Mouse (Mus musculus): ENCODE results near the gene Ern2. TPM values are rescaled to one million over a fixed set of nuclear protein-coding genes. Genes with fewer than 3 reads are reported as not detected.

Gene Ern2
- polyA plus RNA-seq, 1 experiment from 2014 or later = 0.08 TPM

GRCm38 (mm10) chr7:122125636-122126035 is 60.4 kb downstream of the Ern2 start:
- Histone ChIP-seq H3K9ac (ENCODE audit: low read length) (no peak overlapping the region), H3K9me3 (ENCODE audit: control insufficient read depth, low read length) (no peaks in the 10 kb centered on the region), H3K4me3 (ENCODE audit: low read depth, low read length) (no peak overlapping the region), H3K27me3 (ENCODE audit: control insufficient read depth, insufficient read depth, low read length) (no peaks in the 10 kb centered on the region), H3K36me3 (ENCODE audit: control insufficient read depth, insufficient read depth, low read length) (peaks cover 9% of the 10 kb centered on the region; the same call in 1 of the 2 replicates), H3K4me2 (ENCODE audit: low read depth) (no peak overlapping the region), H3K4me1 (ENCODE audit: control insufficient read depth, insufficient read depth, low read length) (no peaks in the 10 kb centered on the region), H3K27ac (ENCODE audit: low read depth, low read length) (no peak overlapping the region)
- DNase-seq (ENCODE audit: low spot score) (no peak), ATAC-seq (ENCODE audit: insufficient read depth, low FRiP score, low TSS enrichment) (no peak)
- WGBS = 77% methylated on average over 8 of the region's 8 CpGs

GRCm38 (mm10) chr7:122123518-122123917 is 62.5 kb downstream of the Ern2 start:
- Histone ChIP-seq H3K36me3 (ENCODE audit: control insufficient read depth, insufficient read depth, low read length) (peaks cover 9% of the 10 kb centered on the region; the same call in 1 of the 2 replicates), H3K9me3 (ENCODE audit: control insufficient read depth, low read length) (no peaks in the 10 kb centered on the region), H3K27me3 (ENCODE audit: control insufficient read depth, insufficient read depth, low read length) (no peaks in the 10 kb centered on the region), H3K9ac (ENCODE audit: low read length) (no peak overlapping the region), H3K4me2 (ENCODE audit: low read depth) (no peak overlapping the region), H3K27ac (ENCODE audit: low read depth, low read length) (no peak overlapping the region), H3K4me3 (ENCODE audit: low read depth, low read length) (no peak overlapping the region), H3K4me1 (ENCODE audit: control insufficient read depth, insufficient read depth, low read length) (no peaks in the 10 kb centered on the region)
- ATAC-seq (ENCODE audit: insufficient read depth, low FRiP score, low TSS enrichment) (no peak), DNase-seq (ENCODE audit: low spot score) (no peak)
- 91% methylated on average over 4 of the region's 4 CpGs for WGBS

Other genes starting within 250 kb of the Ern2 start
- 18.9 and 19.5 TPM in 2 replicates for gene Cog7, start 204.5 kb downstream of the Ern2 start, polyA plus RNA-seq (2014; fragmentation: Nextera tagmentation; extraction: Ambion mirVana)
- gene Gga2, start 165.0 kb downstream of the Ern2 start, polyA plus RNA-seq (2014; fragmentation: Nextera tagmentation; extraction: Ambion mirVana) = 70.4 and 72.5 TPM in 2 replicates
- 98.6 and 110 TPM in 2 replicates for gene Ubfd1, start 119.0 kb downstream of the Ern2 start, polyA plus RNA-seq (2014; fragmentation: Nextera tagmentation; extraction: Ambion mirVana)
- 13.0 and 14.2 TPM in 2 replicates for gene Ears2, start 118.9 kb downstream of the Ern2 start, polyA plus RNA-seq (2014; fragmentation: Nextera tagmentation; extraction: Ambion mirVana)
- 659 and 695 TPM in 2 replicates for gene Ndufab1, start 84.3 kb downstream of the Ern2 start, polyA plus RNA-seq (2014; fragmentation: Nextera tagmentation; extraction: Ambion mirVana)
- 17.0 and 20.5 TPM in 2 replicates for gene Palb2, start 53.2 kb downstream of the Ern2 start, polyA plus RNA-seq (2014; fragmentation: Nextera tagmentation; extraction: Ambion mirVana)
- 146 and 153 TPM in 2 replicates for gene Dctn5, start 53.2 kb downstream of the Ern2 start, polyA plus RNA-seq (2014; fragmentation: Nextera tagmentation; extraction: Ambion mirVana)
- gene Plk1, start 26.8 kb downstream of the Ern2 start, polyA plus RNA-seq (2014; fragmentation: Nextera tagmentation; extraction: Ambion mirVana) = 125 and 127 TPM in 2 replicates
- gene Chp2, start 33.3 kb upstream of the Ern2 start, polyA plus RNA-seq (2014; fragmentation: Nextera tagmentation; extraction: Ambion mirVana) = not detected in 2 replicates
- 13.4 and 14.2 TPM in 2 replicates for gene Prkcb, start 102.5 kb upstream of the Ern2 start, polyA plus RNA-seq (2014; fragmentation: Nextera tagmentation; extraction: Ambion mirVana)